Mouse (Mus musculus): ENCODE measurements around the gene Ugdh. TPM values are rescaled to one million over a fixed set of nuclear protein-coding genes. Genes with fewer than 3 reads are reported as not detected.
A peak's percentile ranks its signal among the peaks of the same experiment; 100 is the strongest.
"Not testable (repeated sequence)": the region's sequence is repeated elsewhere in the genome, so short reads cannot be mapped to it uniquely, and the experiment has no call there.

Gene Ugdh
- polyA plus RNA-seq (2011; ENCODE audit: insufficient read depth, insufficient read length, low replicate concordance, missing spikeins): 7.7 and 14.3 TPM in 2 replicates

- H3K4me3 ChIP-seq (replicated peaks; ENCODE audit: control insufficient read depth, low read depth, low read length): peak within 1 kb of the TSS; percentile 91
- TF ChIP-seq POLR2A (IDR thresholded peaks at IDR 0.05; ENCODE audit: borderline replicate concordance, control insufficient read depth, low read depth, low read length) (peak; percentile 92; the same call in 1 of the 2 replicates), CTCF (IDR thresholded peaks at IDR 0.05; ENCODE audit: control insufficient read depth, insufficient read depth, low read length) (no peak; the same call in 1 of the 2 replicates)
- WGBS: 1% methylated on average over 51 of the region's 51 CpGs
- H3K4me1 ChIP-seq (ENCODE audit: control insufficient read depth, insufficient read depth, low read length): no peaks in the 10 kb centered on the region
- H3K27ac ChIP-seq (ENCODE audit: control insufficient read depth, insufficient read depth, low read depth, low read length, poor library complexity): peak within 1 kb of the TSS; percentile 74
Measured at GRCm38 (mm10) chr5:65435806-65436561, at the start of gene Ugdh. Gene Ugdh, minus strand, starts transcription at chr5:65435949.

GRCm38 (mm10) chr5:65482996-65483395, 47.2 kb upstream of the Ugdh start:
- 83% methylated on average over 4 of the region's 4 CpGs for WGBS
- no peak overlapping the region for H3K27ac ChIP-seq (ENCODE audit: control insufficient read depth, insufficient read depth, low read depth, low read length, poor library complexity)
- TF ChIP-seq POLR2A (IDR thresholded peaks at IDR 0.05; ENCODE audit: borderline replicate concordance, control insufficient read depth, low read depth, low read length) (no peak), CTCF (IDR thresholded peaks at IDR 0.05; ENCODE audit: control insufficient read depth, insufficient read depth, low read length) (no peak)
- no peak overlapping the region for H3K4me3 ChIP-seq (replicated peaks; ENCODE audit: control insufficient read depth, low read depth, low read length)
- H3K4me1 ChIP-seq (ENCODE audit: control insufficient read depth, insufficient read depth, low read length): peaks cover 12% of the 10 kb centered on the region

- TF ChIP-seq CTCF (IDR thresholded peaks at IDR 0.05; ENCODE audit: control insufficient read depth, insufficient read depth, low read length): no peak
- TF ChIP-seq POLR2A (IDR thresholded peaks at IDR 0.05; ENCODE audit: borderline replicate concordance, control insufficient read depth, low read depth, low read length): no peak
- WGBS: 12% methylated on average over 4 of the region's 4 CpGs
- H3K4me1 ChIP-seq (ENCODE audit: control insufficient read depth, insufficient read depth, low read length): peaks cover 12% of the 10 kb centered on the region
- no peak overlapping the region for H3K27ac ChIP-seq (ENCODE audit: control insufficient read depth, insufficient read depth, low read depth, low read length, poor library complexity)
- no peak overlapping the region for H3K4me3 ChIP-seq (replicated peaks; ENCODE audit: control insufficient read depth, low read depth, low read length)
Measured at GRCm38 (mm10) chr5:65480511-65480910, 44.8 kb upstream of the Ugdh start.

- no peak overlapping the region for H3K27ac ChIP-seq (ENCODE audit: control insufficient read depth, insufficient read depth, low read depth, low read length, poor library complexity)
Measured at GRCm38 (mm10) chr5:65479681-65480445, 44.1 kb upstream of the Ugdh start.

GRCm38 (mm10) chr5:65478224-65478623, 42.5 kb upstream of the Ugdh start:
- TF ChIP-seq POLR2A (IDR thresholded peaks at IDR 0.05; ENCODE audit: borderline replicate concordance, control insufficient read depth, low read depth, low read length): no peak
- peak; percentile 52 for TF ChIP-seq CTCF (IDR thresholded peaks at IDR 0.05; ENCODE audit: control insufficient read depth, insufficient read depth, low read length)
- no peak overlapping the region for H3K27ac ChIP-seq (ENCODE audit: control insufficient read depth, insufficient read depth, low read depth, low read length, poor library complexity)
- no peak overlapping the region for H3K4me3 ChIP-seq (replicated peaks; ENCODE audit: control insufficient read depth, low read depth, low read length)
- peaks cover 11% of the 10 kb centered on the region for H3K4me1 ChIP-seq (ENCODE audit: control insufficient read depth, insufficient read depth, low read length)
- WGBS: 65% methylated on average over 4 of the region's 4 CpGs

More at GRCm38 (mm10) chr5:65479681-65480445, 44.1 kb upstream of the Ugdh start:
- no peak overlapping the region for H3K4me3 ChIP-seq (replicated peaks; ENCODE audit: control insufficient read depth, low read depth, low read length)
- peaks cover 14% of the 10 kb centered on the region for H3K4me1 ChIP-seq (ENCODE audit: control insufficient read depth, insufficient read depth, low read length)
- WGBS: 85% methylated on average over 9 of the region's 9 CpGs
- TF ChIP-seq POLR2A (IDR thresholded peaks at IDR 0.05; ENCODE audit: borderline replicate concordance, control insufficient read depth, low read depth, low read length): no peak
- TF ChIP-seq CTCF (IDR thresholded peaks at IDR 0.05; ENCODE audit: control insufficient read depth, insufficient read depth, low read length): no peak

- not testable (repeated sequence) for H3K4me1 ChIP-seq (ENCODE audit: control insufficient read depth, insufficient read depth, low read length); H3K4me3 ChIP-seq (replicated peaks; ENCODE audit: control insufficient read depth, low read depth, low read length); H3K27ac ChIP-seq (ENCODE audit: control insufficient read depth, insufficient read depth, low read depth, low read length, poor library complexity)
- 74% methylated on average over 4 of the region's 4 CpGs for WGBS
Measured at GRCm38 (mm10) chr5:65476739-65477138, 41.0 kb upstream of the Ugdh start.

GRCm38 (mm10) chr5:65475806-65476205, 40.1 kb upstream of the Ugdh start:
- Histone ChIP-seq H3K4me3 (replicated peaks; ENCODE audit: control insufficient read depth, low read depth, low read length) (no peak overlapping the region), H3K4me1 (ENCODE audit: control insufficient read depth, insufficient read depth, low read length) (peaks cover 8% of the 10 kb centered on the region; the same call in 1 of the 2 replicates), H3K27ac (ENCODE audit: control insufficient read depth, insufficient read depth, low read depth, low read length, poor library complexity) (no peak overlapping the region)
- 3% methylated on average over 2 of the region's 2 CpGs for WGBS
- TF ChIP-seq CTCF (IDR thresholded peaks at IDR 0.05; ENCODE audit: control insufficient read depth, insufficient read depth, low read length): no peak
- TF ChIP-seq POLR2A (IDR thresholded peaks at IDR 0.05; ENCODE audit: borderline replicate concordance, control insufficient read depth, low read depth, low read length): no peak

GRCm38 (mm10) chr5:65469766-65470165, 34.0 kb upstream of the Ugdh start:
- 87% methylated on average over 6 of the region's 6 CpGs for WGBS
- no peak overlapping the region for H3K4me3 ChIP-seq (replicated peaks; ENCODE audit: control insufficient read depth, low read depth, low read length)
- H3K4me1 ChIP-seq (ENCODE audit: control insufficient read depth, insufficient read depth, low read length): peaks cover under 1% of the 10 kb centered on the region; the same call in 1 of the 2 replicates
- TF ChIP-seq POLR2A (IDR thresholded peaks at IDR 0.05; ENCODE audit: borderline replicate concordance, control insufficient read depth, low read depth, low read length): no peak
- no peak for TF ChIP-seq CTCF (IDR thresholded peaks at IDR 0.05; ENCODE audit: control insufficient read depth, insufficient read depth, low read length)
- no peak overlapping the region for H3K27ac ChIP-seq (ENCODE audit: control insufficient read depth, insufficient read depth, low read depth, low read length, poor library complexity)

All from bone marrow, adult 2 months (tissue).